Mouse (Mus musculus) intestine, embryonic 14.5 days (tissue): ENCODE results near the gene Eif4enif1. TPM values are rescaled to one million over a fixed set of nuclear protein-coding genes. Genes with fewer than 3 reads are reported as not detected.
"Not testable (repeated sequence)": the region's sequence is repeated elsewhere in the genome, so short reads cannot be mapped to it uniquely, and the experiment has no call there.

Source experiments
- ATAC-seq: fragments of 200-750 bp; cut with Nextera tagmentation; replicated peaks from 2 replicates; pipeline ENCODE4 v1.8.0; 2017; ENCODE audit warnings: low read depth, moderate number of reproducible peaks, moderate TSS enrichment, moderate library complexity; ENCODE audit not compliant: low FRiP score, low TSS enrichment
- DNase-seq: peaks from one replicate; pipeline ENCODE4 v3.0.0-alpha.2; 2018; ENCODE audit warnings: low spot score
- H3K27ac ChIP-seq: fragments of 300-500 bp; sonication (generic); 2 replicates; pipeline ENCODE4 v1.5.1; 2014; ENCODE audit warnings: low read depth, mild to moderate bottlenecking, control low read depth
- H3K27me3 ChIP-seq: fragments of 300-500 bp; sonication (generic); replicated peaks from 2 replicates; pipeline ENCODE4 v1.6.1; 2014; ENCODE audit warnings: low read length, control low read depth; ENCODE audit not compliant: control insufficient read depth, insufficient read depth
- H3K36me3 ChIP-seq: fragments of 300-500 bp; sonication (generic); 2 replicates; pipeline ENCODE4 v1.6.1; 2014; ENCODE audit warnings: low read length, control low read depth; ENCODE audit not compliant: control insufficient read depth, insufficient read depth
- H3K4me1 ChIP-seq: fragments of 300-500 bp; sonication (generic); replicated peaks from 2 replicates; pipeline ENCODE4 v1.6.1; 2014; ENCODE audit warnings: low read length, control low read depth, mixed read lengths; ENCODE audit not compliant: control insufficient read depth, insufficient read depth
- H3K4me2 ChIP-seq: fragments of 300-500 bp; sonication (generic); 2 replicates; pipeline ENCODE4 v1.6.1; 2014; ENCODE audit warnings: low read length
- H3K4me3 ChIP-seq: fragments of 300-500 bp; sonication (generic); 2 replicates; pipeline ENCODE4 v1.5.1; 2014; ENCODE audit warnings: low read depth, low read length, control low read depth, mixed read lengths
- H3K9ac ChIP-seq: fragments of 300-500 bp; sonication (generic); 2 replicates; pipeline ENCODE4 v1.6.1; 2014; ENCODE audit warnings: mild to moderate bottlenecking, low read length
- H3K9me3 ChIP-seq: fragments of 300-500 bp; sonication (generic); 2 replicates; pipeline ENCODE4 v1.6.1; 2016; ENCODE audit warnings: low read length, control low read depth; ENCODE audit not compliant: control insufficient read depth
- WGBS: fragments of 180-500 bp; shearing (Covaris S2); extraction: QIAGEN DNeasy Blood & Tissue Kit; methylation state at CpG from one replicate; pipeline ENCODE4 v1.1.7; 2014; 5-methylcytosine and 5-hydroxymethylcytosine counted together
- polyA plus RNA-seq: library from polyadenylated mRNA; unstranded; fragments of >200 nt; fragmentation: Nextera tagmentation; extraction: Ambion mirVana; gene quantifications from 2 replicates; pipeline ENCODE4 v1.2.1, GENCODE M21; 2014

Gene Eif4enif1
- polyA plus RNA-seq, 1 experiment from 2014 or later: 52.7 TPM

DNA sequence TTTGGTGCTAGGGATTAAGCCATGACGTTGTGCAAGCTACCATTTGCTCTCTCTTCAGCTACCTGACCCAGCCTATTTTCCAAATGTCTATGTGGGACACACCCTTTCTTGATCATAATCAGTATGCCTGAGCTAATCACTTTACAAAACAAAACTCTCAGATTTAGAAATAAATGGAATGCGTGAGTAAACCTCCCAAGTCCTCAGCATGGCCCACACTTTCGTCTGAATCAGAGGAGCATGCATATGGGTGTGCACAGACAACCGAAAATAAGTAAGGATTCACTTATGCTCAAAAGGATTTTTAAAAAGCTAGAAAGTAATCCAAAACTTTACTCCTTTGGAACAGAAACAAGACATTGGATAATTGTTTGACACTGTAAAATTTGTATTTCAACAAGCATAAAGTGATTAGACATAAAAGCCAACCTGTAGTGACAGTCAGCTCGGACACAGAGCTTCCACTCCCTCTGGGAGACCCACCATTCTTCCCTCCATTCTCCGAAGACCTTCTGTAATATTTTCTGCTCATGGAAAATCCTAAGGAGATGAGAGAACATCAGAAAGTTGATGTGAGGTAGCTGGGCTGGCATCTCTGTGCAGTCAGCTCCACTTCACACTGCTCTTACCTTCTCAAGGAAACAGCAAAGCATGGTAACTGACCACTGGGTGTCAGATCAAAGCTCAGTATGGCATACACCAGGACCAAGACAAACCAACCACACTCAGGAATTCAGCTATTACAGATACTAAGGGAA, 23.0 kb upstream of the Eif4enif1 start:
- H3K4me3 ChIP-seq, DNase-seq, H3K36me3 ChIP-seq, ATAC-seq, H3K27ac ChIP-seq, H3K4me1 ChIP-seq, H3K9ac ChIP-seq, H3K9me3 ChIP-seq, H3K4me2 ChIP-seq, H3K27me3 ChIP-seq: not testable (repeated sequence)
- WGBS: 83% methylated on average over 6 of the region's 6 CpGs

GRCm38 (mm10) chr11:3179726-3180092, 22.5 kb upstream of the Eif4enif1 start:
- DNase-seq, H3K27me3 ChIP-seq, H3K9ac ChIP-seq, H3K4me1 ChIP-seq, H3K4me2 ChIP-seq, H3K9me3 ChIP-seq, H3K27ac ChIP-seq, ATAC-seq, H3K36me3 ChIP-seq, H3K4me3 ChIP-seq: not testable (repeated sequence)
- WGBS: 89% methylated on average over 7 of the region's 7 CpGs

DNA sequence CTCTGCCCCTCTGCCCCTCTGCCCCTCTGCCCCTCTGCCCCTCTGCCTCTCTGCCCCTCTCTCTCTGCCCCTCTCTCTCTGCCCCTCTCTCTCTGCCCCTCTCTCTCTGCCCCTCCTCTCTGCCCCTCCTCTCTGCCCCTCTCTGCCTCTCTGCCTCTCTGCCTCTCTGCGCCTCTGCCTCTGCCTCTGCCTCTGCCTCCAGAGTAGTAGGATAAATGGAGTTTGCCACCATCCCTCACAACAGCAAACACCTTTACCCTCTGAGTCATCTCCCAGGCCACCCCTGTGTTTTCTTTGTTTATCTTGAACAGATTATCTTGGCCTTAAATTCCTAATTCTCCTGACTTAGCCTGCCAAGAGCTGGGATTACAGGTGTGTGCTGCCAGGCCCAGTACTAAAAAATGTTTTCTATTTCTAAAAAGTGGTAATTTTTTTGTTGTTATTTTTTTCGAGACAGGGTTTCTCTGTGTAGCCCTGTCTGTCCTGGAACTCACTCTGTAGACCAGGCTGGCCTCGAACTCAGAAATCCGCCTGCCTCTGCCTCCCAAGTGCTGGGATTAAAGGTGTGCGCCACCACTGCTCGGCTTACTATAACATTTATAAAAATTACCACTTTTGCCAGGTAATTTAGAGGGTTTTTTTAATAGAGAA, 21.6 kb upstream of the Eif4enif1 start:
- 79% methylated on average over 6 of the region's 6 CpGs for WGBS
- H3K27me3 ChIP-seq, H3K36me3 ChIP-seq, H3K9me3 ChIP-seq, H3K27ac ChIP-seq, DNase-seq, H3K4me2 ChIP-seq, ATAC-seq, H3K4me1 ChIP-seq, H3K9ac ChIP-seq, H3K4me3 ChIP-seq: not testable (repeated sequence)

DNA sequence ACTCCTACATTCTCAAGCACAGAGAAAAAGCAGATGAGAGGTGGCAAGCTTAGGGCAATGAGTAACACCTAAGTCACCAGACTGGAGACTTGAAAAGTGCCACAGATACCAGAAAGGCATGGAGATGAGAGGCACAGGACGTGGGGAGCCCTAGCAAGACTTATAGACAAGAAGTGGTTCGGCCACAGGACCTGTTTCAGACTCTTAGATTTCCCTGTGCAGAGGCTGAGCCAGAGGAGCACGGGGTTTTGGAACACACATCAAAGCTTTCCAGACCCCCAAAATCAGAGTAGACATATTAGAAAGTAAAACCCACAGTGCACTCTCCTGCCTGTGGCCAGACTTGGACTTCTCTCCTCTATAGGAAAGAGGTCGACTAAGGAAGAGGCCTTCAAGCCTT, 20.9 kb upstream of the Eif4enif1 start:
- not testable (repeated sequence) for H3K4me3 ChIP-seq, H3K4me1 ChIP-seq, H3K4me2 ChIP-seq, H3K9me3 ChIP-seq, H3K36me3 ChIP-seq, DNase-seq, H3K27ac ChIP-seq, H3K27me3 ChIP-seq, ATAC-seq, H3K9ac ChIP-seq
- WGBS: 69% methylated on average over 4 of the region's 4 CpGs

- not testable (repeated sequence) for H3K4me1 ChIP-seq, H3K36me3 ChIP-seq, H3K27ac ChIP-seq, DNase-seq, H3K27me3 ChIP-seq, H3K4me2 ChIP-seq, H3K9me3 ChIP-seq, ATAC-seq, H3K4me3 ChIP-seq, H3K9ac ChIP-seq
- WGBS: 39% methylated on average over 1 of the region's 1 CpGs
Observed at GRCm38 (mm10) chr11:3181971-3182370, 20.2 kb upstream of the Eif4enif1 start.

GRCm38 (mm10) chr11:3182707-3183106, 19.5 kb upstream of the Eif4enif1 start:
- H3K4me1 ChIP-seq, H3K27me3 ChIP-seq, DNase-seq, ATAC-seq, H3K9me3 ChIP-seq, H3K9ac ChIP-seq, H3K36me3 ChIP-seq, H3K27ac ChIP-seq, H3K4me3 ChIP-seq, H3K4me2 ChIP-seq: not testable (repeated sequence)
- WGBS: 87% methylated on average over 1 of the region's 1 CpGs

DNA sequence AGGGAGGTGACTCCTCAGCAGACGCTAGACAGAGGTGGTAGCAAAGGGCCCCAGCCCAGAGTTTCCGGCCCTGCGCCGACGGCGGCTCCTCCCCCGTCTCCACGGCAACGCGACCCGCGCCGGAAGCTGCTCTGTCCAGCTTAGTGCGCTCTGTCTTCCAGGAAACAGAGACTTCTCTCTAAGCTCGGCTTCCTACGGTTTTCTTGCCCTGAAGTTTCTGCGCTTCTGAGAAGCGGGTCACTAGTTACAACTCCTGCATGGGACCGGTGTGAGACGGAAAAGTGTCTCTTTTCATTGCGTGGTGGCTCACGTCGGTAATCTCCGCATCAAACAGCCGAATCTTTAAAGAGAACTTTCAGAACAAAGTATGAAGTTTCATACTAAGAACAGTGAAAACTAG, 8.8 kb upstream of the Eif4enif1 start, which contains the start of gene Sfi1:
Sfi1 (minus strand) TSS at position 101 of the 400 bp plus-strand sequence.
- Histone ChIP-seq H3K27me3 (no peaks in the 10 kb centered on the region), H3K27ac (no peak within 1 kb of the TSS), H3K9ac (no peak within 1 kb of the TSS), H3K36me3 (no peaks in the 10 kb centered on the region), H3K9me3 (no peaks in the 10 kb centered on the region), H3K4me2 (no peak within 1 kb of the TSS), H3K4me1 (no peaks in the 10 kb centered on the region), H3K4me3 (no peak within 1 kb of the TSS)
- 85% methylated on average over 25 of the region's 25 CpGs for WGBS
- ATAC-seq (no peak), DNase-seq (no peak)

GRCm38 (mm10) chr11:3200636-3201035, 1.6 kb upstream of the Eif4enif1 start:
- H3K36me3 ChIP-seq, H3K9me3 ChIP-seq, H3K4me3 ChIP-seq, ATAC-seq, H3K9ac ChIP-seq, DNase-seq, H3K4me1 ChIP-seq, H3K27ac ChIP-seq, H3K4me2 ChIP-seq, H3K27me3 ChIP-seq: not testable (repeated sequence)
- WGBS: 91% methylated on average over 6 of the region's 7 CpGs
